Mouse (Mus musculus): ENCODE results near the gene Tlcd1. TPM values are rescaled to one million over a fixed set of nuclear protein-coding genes. Genes with fewer than 3 reads are reported as not detected.

Gene Tlcd1
- total RNA-seq, 2 experiments from 2014 or later = 15.4 to 17.3 TPM

- intact Hi-C loops (cut with DNase I) = no loop called here
- DNase-seq = no peak
Measured at GRCm38 (mm10) chr11:78195101-78195863, 18.8 kb downstream of the Tlcd1 start.

GRCm38 (mm10) chr11:78202372-78202771 lies 25.9 kb downstream of the Tlcd1 start:
- intact Hi-C loops (cut with DNase I) = no loop called here
- no peak for DNase-seq

GRCm38 (mm10) chr11:78204287-78204686 lies 27.8 kb downstream of the Tlcd1 start:
- DNase-seq = no peak
- intact Hi-C loops (cut with DNase I) = no loop called here

GRCm38 (mm10) chr11:78205361-78206206 lies 29.1 kb downstream of the Tlcd1 start:
- DNase-seq = no peak
- intact Hi-C loops (cut with DNase I) = no loop called here

- intact Hi-C loops (cut with DNase I) = no loop called here
- DNase-seq = no peak
Measured at GRCm38 (mm10) chr11:78207190-78207589, 30.7 kb downstream of the Tlcd1 start.

GRCm38 (mm10) chr11:78209886-78210285 lies 33.4 kb downstream of the Tlcd1 start:
- intact Hi-C loops (cut with DNase I) = no loop called here

GRCm38 (mm10) chr11:78210615-78211014 lies 34.1 kb downstream of the Tlcd1 start:
- DNase-seq = no peak
- intact Hi-C loops (cut with DNase I) = no loop called here

More at GRCm38 (mm10) chr11:78209886-78210285, 33.4 kb downstream of the Tlcd1 start:
- DNase-seq = no peak

GRCm38 (mm10) chr11:78211513-78211912 lies 35.0 kb downstream of the Tlcd1 start:
- intact Hi-C loops (cut with DNase I) = no loop called here
- no peak for DNase-seq

GRCm38 (mm10) chr11:78213086-78213817 lies 36.7 kb downstream of the Tlcd1 start:
- DNase-seq = no peak
- intact Hi-C loops (cut with DNase I) = no loop called here

GRCm38 (mm10) chr11:78215709-78216317 lies 39.3 kb downstream of the Tlcd1 start:
- intact Hi-C loops (cut with DNase I) = no loop called here
- peak; percentile 29 for DNase-seq

GRCm38 (mm10) chr11:78223586-78223985 lies 47.1 kb downstream of the Tlcd1 start:
- intact Hi-C loops (cut with DNase I) = loop anchor here (5.0 kb wide), 1 partner anchor 44 kb away; no protein-coding TSS in a partner anchor
- no peak for DNase-seq

Small RNA genes lying within 50 kb of the gene (microRNA-seq; reads per million reads assigned to microRNA genes)
- 1.2 reads per million for gene Mir7653

Other genes with a start within 250 kb of the Tlcd1 start
- gene Sez6, start 245.9 kb upstream of the Tlcd1 start, total RNA-seq (2021) = 100 to 1,000 TPM; 246 to 287 TPM
- gene Phf12, start 194.0 kb upstream of the Tlcd1 start, total RNA-seq (2021) = 10 to 100 TPM; 62.0 to 63.9 TPM
- gene Dhrs13, start 144.4 kb upstream of the Tlcd1 start, total RNA-seq (2021) = 10 to 100 TPM; 29.1 to 33.5 TPM
- gene Flot2, start 138.8 kb upstream of the Tlcd1 start, total RNA-seq (2021) = 100 to 1,000 TPM; 108 to 109 TPM
- gene Eral1, start 96.3 kb upstream of the Tlcd1 start, total RNA-seq (2021) = 10 to 100 TPM; 20.0 to 21.0 TPM
- gene Fam222b, start 82.1 kb upstream of the Tlcd1 start, total RNA-seq (2021) = 10 to 100 TPM; 26.9 TPM
- gene Traf4, start 11.1 kb upstream of the Tlcd1 start, total RNA-seq (2021) = 10 to 100 TPM; 74.4 to 79.6 TPM
- 1 to 10 TPM; 6.0 to 6.5 TPM for gene Nek8, start within 50 bp of the Tlcd1 start, total RNA-seq (2021)
- gene Rpl23a, start 6.9 kb downstream of the Tlcd1 start, total RNA-seq (2021) = 1,000 to 10,000 TPM; 1,093 to 1,122 TPM
- 10 to 100 TPM; 53.4 to 55.9 TPM for gene Rab34, start 11.7 kb downstream of the Tlcd1 start, total RNA-seq (2021)
- gene Proca1, start 16.7 kb downstream of the Tlcd1 start, total RNA-seq (2021) = 1 to 10 TPM; 3.3 to 4.2 TPM
- gene Sdf2, start 69.0 kb downstream of the Tlcd1 start, total RNA-seq (2021) = 10 to 100 TPM; 50.2 to 58.7 TPM
- 10 to 100 TPM; 72.5 to 75.1 TPM for gene Supt6, start 69.3 kb downstream of the Tlcd1 start, total RNA-seq (2021)
- gene 2610507B11Rik, start 85.0 kb downstream of the Tlcd1 start, total RNA-seq (2021) = 100 to 1,000 TPM; 111 to 113 TPM
- gene BC030499, start 114.1 kb downstream of the Tlcd1 start, total RNA-seq (2021) = 1 to 10 TPM in 1 of 2 experiments, under 1 TPM in 1; 0.72 to 1.1 TPM
- gene Spag5, start 124.8 kb downstream of the Tlcd1 start, total RNA-seq (2021) = 1 to 10 TPM; 5.2 to 6.2 TPM
- gene Aldoc, start 146.3 kb downstream of the Tlcd1 start, total RNA-seq (2021) = 100 to 1,000 TPM; 109 to 113 TPM
- gene Pigs, start 151.7 kb downstream of the Tlcd1 start, total RNA-seq (2021) = 10 to 100 TPM; 52.9 to 59.9 TPM
- gene Unc119, start 166.8 kb downstream of the Tlcd1 start, total RNA-seq (2021) = 10 to 100 TPM; 51.8 to 57.5 TPM
- gene Foxn1, start 209.8 kb downstream of the Tlcd1 start, total RNA-seq (2021) = not detected
- gene Slc13a2, start 245.5 kb downstream of the Tlcd1 start, total RNA-seq (2021) = not detected

Data from left cerebral cortex, postnatal 4 days (tissue).